Mouse (Mus musculus) right cerebral cortex, postnatal 36 days (tissue): Measurements from ENCODE around the gene Baz1a.
"Not testable (repeated sequence)": the region's sequence is repeated elsewhere in the genome, so short reads cannot be mapped to it uniquely, and the experiment has no call there.

ENCODE experiments used
- DNase-seq, 2 experiments: peaks; one replicate each; pipeline ENCODE4 v3.0.0; 2022; ENCODE audit warnings: low spot score in 2 of 2, mixed read lengths in 1 of 2

Baz1a gene

GRCm38 (mm10) chr12:55007361-55008008 lies 6.7 kb downstream of the Baz1a start:
- DNase-seq = peak in 1 of 2 experiments; percentile 63

DNA sequence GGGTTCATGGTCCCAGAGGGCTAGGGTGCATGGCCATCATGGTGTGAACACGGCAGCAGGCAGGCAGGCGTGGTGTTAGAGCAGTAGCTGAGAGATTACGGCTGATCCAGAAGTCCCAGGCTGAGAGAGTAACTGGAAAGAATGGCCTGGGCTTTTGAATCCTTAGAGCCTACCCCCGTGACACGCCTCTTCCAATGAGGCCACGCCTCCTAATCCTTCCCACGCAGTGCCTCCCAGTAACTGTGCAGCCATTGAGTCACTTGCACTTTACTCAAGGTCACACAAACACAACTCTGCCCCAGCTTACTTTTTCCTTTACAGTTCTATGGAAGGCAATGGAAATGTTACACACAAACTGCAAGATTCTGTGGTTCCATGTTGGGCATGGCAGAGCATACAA lies 8.1 kb downstream of the Baz1a start:
- DNase-seq = no peak

- DNase-seq = no peak
Measured at GRCm38 (mm10) chr12:55004396-55004795, 9.8 kb downstream of the Baz1a start.

GRCm38 (mm10) chr12:55003843-55004242 lies 10.3 kb downstream of the Baz1a start:
- no peak for DNase-seq

DNA sequence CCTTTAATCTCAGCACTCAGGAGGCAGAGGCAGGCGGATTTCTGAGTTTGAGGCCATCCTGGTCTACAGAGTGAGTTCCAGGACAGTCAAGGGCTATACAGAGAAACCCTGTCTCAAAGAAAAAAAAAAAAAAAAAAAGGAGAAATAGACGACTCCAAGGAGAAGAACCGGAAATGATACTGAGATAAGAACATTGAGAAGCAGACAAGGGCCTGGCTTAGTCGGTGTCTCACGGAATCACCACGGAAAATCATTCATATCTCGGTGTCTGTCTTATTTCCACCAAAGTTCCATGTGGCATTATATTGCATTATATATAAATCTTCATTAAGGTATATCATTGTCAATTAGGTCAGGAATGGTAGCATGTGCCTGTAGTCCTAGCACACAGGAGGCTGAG lies 11.6 kb downstream of the Baz1a start:
- not testable (repeated sequence) for DNase-seq

DNA sequence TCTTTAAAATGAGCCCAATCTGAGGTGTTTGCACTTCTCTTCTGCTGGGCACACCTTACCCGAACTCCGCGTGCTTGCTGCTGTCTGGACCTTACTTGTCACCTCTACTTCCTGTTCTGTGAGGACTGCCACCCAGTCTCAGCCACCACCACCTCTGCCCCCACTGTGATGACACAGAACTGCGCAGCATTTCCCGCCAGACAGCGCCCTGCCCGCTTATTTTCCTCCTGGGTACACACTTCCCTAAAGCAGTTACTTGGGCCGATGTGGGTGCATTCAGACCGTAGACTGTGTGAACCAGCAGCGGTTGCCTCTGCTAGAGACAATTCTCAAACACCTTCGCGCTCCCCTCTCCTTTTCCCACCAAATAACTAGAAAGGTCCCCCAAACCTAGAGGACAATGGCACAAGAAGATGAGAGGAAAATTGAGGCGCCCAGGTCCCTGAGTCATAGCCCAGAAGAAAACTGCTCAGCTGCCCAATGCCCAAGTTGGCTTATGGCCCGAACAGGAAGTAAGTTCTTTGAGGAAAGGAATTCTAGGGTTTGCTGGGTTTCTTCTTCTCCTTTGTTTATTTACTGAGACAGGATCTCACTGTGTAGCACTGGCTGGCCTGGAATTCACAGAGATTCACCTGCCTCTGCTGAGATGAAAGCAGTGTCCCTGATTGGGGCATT lies 15.0 kb downstream of the Baz1a start:
- DNase-seq = no peak

DNA sequence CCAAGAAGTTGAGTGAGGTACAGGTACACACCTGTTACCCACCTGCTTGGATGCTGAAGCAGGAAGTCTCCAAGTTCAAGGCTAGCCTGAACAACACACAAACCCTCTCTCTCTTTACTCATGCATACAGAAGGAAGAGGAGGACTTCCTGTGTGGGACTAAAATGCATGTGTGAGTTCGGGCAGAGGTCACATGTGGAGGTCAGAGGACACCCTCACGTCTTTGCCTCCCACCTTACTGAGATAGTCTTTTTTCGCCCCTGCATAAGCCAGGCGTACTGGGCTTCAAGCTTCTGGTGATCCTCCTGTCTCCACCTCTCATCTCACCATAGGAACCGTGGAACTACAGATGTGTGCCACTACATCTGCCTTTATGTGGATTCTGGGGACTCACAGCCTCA lies 15.7 kb downstream of the Baz1a start:
- DNase-seq = no peak

DNA sequence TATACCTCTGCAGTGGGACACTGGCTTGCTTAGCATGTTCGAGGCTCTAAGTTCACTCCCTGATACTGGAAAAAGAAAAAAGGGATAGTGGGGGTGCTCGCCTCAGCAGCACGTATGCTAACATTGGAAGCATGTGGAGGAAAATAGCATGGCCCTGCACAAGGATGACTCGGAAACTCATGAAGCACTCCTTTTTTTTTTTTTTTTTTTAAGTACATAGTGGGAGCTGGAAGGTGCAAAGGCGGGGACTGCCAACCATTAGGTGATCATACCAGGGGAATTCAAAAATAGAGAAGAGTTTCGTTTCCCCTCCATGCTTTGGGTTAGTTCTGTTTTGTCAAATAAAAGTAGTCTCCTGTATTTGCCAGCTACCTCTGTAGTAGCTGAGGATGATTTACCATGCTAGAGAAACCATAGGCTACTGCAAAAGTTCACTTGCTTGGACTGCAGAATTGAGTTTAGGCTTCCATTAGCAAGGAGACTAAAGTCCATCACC lies 17.1 kb downstream of the Baz1a start:
- no peak for DNase-seq

GRCm38 (mm10) chr12:54995965-54996364 lies 18.2 kb downstream of the Baz1a start:
- DNase-seq = no peak

DNA sequence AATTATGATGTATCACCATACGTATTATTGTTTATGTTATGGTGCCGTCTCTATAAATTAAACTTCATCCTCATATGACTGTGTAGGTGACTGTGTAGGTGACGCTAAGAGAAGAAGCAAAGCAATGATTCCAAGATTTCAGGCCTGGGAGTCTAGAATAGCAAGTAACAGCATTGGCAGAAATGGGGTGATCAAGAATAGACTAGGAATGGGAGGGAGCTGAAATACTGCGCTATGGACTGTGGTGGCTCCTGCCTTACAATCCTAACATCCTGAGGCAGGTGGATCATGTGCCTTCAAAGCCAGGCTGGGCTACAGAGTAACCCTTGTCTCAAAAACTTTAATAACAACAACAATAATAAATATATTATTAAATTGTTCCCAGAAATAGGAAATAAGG lies 19.7 kb downstream of the Baz1a start:
- DNase-seq = no peak

DNA sequence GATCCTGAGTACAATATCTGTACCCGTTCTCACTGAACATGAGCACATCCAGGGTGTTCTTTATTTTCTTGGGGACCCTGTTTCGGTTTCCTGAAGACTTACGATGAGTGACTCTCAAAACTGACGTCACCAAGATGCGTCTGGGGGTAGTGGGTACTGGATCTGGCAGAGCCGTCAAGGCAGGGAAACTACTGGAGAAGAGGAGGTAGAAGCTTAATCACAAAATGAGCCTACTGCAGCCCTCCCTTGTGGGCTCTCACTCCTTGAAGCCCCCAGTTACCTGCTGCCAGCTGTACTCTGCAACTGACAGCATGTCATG lies 20.1 kb downstream of the Baz1a start:
- no peak for DNase-seq

DNA sequence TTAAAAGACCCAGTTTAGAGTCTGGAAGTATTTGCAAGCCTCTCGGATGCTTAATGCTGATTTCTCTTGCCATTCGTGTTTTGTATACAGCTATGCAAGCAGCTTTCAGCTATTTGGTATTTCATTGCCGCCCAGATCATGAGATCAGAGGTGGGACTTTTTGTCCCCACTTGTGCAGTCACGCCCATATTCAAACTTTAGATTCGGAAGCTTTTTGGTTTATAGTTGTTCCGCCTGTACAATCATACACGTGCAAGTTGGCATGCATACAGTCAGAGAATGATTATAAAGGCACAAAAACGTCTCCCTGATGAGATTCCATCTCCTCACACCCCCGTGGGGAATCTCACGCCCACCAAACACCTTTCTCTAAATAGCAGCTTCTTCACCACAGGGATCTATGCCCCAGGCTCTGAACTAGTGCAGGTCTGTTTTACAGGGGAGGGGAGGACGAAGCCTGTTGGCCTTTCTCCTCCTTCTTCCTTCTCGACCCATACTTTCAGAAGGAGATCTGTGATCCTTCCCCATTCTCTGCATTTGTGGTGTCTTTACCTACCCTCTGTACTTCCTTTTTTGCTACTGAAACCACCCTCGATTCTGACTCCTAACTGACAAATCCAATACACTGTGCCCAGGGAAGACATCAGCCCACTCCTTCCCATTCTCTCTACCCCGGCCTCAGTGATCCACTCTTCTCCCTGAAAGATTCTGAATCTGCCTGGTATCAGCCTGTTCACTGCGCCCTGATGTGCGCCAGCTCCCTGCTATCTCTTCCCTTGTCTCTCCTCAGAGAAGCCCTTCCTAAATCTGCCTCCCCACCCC lies 20.7 kb downstream of the Baz1a start:
- no peak for DNase-seq

DNA sequence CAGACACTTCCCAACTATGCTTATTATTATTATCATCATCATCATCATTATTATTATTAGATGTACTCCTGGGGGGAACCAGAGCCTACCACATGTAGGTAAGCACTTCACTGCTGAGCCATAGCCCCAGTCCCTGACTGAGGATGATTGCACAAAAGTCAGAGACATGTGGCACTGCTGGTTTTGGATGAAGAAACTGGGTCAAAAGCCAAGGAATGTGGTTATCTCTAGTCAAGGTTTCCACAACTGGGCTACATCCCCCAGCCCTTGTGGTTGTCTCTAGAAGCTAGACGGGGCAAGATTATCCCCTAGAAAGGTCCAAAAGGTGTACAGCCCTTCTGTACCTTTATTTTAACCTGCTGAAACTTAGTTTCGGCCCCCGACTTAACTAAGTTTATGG lies 21.3 kb downstream of the Baz1a start:
- no peak for DNase-seq

DNA sequence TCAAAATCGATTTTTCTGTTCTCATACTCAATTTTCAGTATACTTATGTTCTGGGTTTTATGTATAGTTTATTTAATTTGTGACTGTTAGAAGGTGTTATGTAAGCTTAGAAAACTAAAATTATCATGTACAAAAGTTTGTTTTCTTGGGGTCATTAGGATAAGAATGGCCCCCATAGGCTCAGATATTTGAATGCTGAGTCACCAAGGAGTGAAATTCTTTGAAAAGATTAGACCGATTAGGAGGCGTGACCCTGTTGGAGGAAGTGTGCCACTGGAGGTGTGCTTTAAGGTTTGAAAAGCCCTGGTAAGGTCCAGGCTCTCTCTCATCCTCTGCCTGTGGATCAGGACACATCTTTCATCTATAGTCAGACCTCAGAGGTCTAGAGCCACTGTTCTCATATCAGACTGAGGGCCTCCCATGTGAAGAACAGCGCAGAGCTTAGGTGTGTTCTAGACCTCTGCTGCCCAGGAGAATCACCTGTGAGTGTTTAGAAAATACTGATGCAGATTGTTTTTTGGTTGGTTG lies 25.8 kb downstream of the Baz1a start:
- DNase-seq = no peak

DNA sequence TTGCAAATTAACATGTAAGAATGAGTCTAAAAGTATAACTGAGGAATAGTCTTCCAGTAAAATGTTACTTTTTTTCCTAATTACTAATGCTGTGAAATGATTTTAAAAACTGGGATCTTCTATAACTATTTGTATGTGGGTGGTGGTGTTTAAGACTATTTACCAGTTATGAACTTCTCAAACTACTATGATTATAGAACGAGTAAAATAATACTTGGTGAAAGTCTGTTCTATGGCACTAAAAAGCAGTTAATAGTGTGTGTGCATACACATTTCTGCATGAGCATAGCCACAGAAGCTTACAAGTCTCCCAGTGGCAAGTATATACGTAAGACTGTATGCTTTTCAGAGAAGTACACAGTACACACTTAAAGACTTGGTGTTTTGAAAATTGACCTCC lies 27.0 kb downstream of the Baz1a start:
- DNase-seq = no peak

GRCm38 (mm10) chr12:54986052-54986717 lies 28.0 kb downstream of the Baz1a start, which contains the start of gene Gm20403:
Gene Gm20403, minus strand, starts transcription at chr12:54986529.
- peak in 1 of 2 experiments; percentile 9 for DNase-seq

GRCm38 (mm10) chr12:54985257-54986051 lies 28.7 kb downstream of the Baz1a start:
- DNase-seq = peak in 1 of 2 experiments; percentile 18

DNA sequence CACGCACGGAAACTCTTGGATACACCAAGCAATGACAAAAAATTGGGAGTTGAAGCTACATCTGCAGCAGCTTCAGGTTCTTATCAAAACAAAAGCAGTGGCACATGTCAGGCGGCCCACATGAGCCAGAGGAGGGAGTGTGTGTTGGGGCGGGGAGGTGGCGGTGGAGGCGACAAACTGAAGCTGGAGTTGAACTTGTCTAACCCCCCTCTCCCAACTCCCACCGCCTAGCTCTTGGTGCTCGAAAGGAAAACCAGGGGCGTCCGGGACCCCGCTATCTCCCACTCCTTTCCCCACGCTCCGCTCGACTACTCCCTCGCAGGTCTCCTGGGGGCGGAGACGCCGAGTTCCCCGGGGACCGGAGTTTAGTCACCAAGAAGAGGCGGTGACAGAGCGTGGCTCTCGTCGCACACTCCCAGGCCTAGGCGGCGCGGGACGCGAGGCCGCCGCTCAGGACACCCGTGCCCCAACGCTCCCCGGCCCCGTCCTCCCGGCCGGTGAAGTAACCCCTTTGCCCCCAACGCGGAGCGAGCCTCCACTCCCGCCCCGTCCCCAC lies 29.4 kb downstream of the Baz1a start:
- peak in 1 of 2 experiments; percentile 16 for DNase-seq

- no peak for DNase-seq
Measured at GRCm38 (mm10) chr12:54982935-54983715, 31.0 kb downstream of the Baz1a start.

- DNase-seq = no peak
Measured at GRCm38 (mm10) chr12:54981962-54982361, 32.2 kb downstream of the Baz1a start.
